Mouse (Mus musculus) liver, adult 2 months (tissue): ENCODE results near the gene Tm9sf1. TPM values are rescaled to one million over a fixed set of nuclear protein-coding genes. Genes with fewer than 3 reads are reported as not detected.

Experiments used
- DNase-seq: peaks from one replicate; pipeline ENCODE4 v3.0.0-alpha.2; 2011; ENCODE audit warnings: low read depth, low spot score; ENCODE audit errors: extremely low read depth
- H3K27ac ChIP-seq: fragments of 200-500 bp; replicated peaks from 2 replicates; pipeline ENCODE4 v1.5.1; 2012; ENCODE audit warnings: low read depth, mild to moderate bottlenecking, control low read depth, inconsistent platforms, low read length; ENCODE audit not compliant: insufficient read depth
- H3K27me3 ChIP-seq: fragments of 200-500 bp; 2 replicates; pipeline ENCODE4 v1.6.1; 2012; ENCODE audit warnings: mild to moderate bottlenecking, moderate library complexity, low read length, inconsistent platforms; ENCODE audit not compliant: control insufficient read depth, insufficient read depth
- H3K36me3 ChIP-seq: fragments of 200-500 bp; 2 replicates; pipeline ENCODE4 v1.6.1; 2012; ENCODE audit warnings: low read length, inconsistent platforms; ENCODE audit not compliant: control insufficient read depth, insufficient read depth
- H3K4me1 ChIP-seq: fragments of 200-500 bp; 2 replicates; pipeline ENCODE4 v1.6.1; 2011; ENCODE audit warnings: low read length; ENCODE audit not compliant: control insufficient read depth, insufficient read depth
- H3K4me3 ChIP-seq: fragments of 200-500 bp; 2 replicates; pipeline ENCODE4 v1.5.1; 2011; ENCODE audit warnings: low read depth, mild to moderate bottlenecking, control low read depth, low read length, moderate library complexity; ENCODE audit not compliant: insufficient read depth
- H3K79me2 ChIP-seq: fragments of 200-500 bp; 2 replicates; pipeline ENCODE4 v1.6.1; 2012; ENCODE audit warnings: inconsistent platforms, mild to moderate bottlenecking, low read length, moderate library complexity; ENCODE audit not compliant: control insufficient read depth, insufficient read depth
- H3K9ac ChIP-seq: fragments of 200-500 bp; 2 replicates; pipeline ENCODE4 v1.6.1; 2012; ENCODE audit warnings: low read depth, mild to moderate bottlenecking, control low read depth, inconsistent platforms, low read length
- CTCF ChIP-seq: fragments of 200-500 bp; IDR thresholded peaks from 2 replicates; pipeline ENCODE4 v1.5.1; 2011; ENCODE audit warnings: low read depth, low read length, control low read depth
- POLR2A ChIP-seq: fragments of 200-500 bp; IDR thresholded peaks from 2 replicates; pipeline ENCODE4 v1.6.1; 2011; ENCODE audit warnings: low read length, control low read depth; ENCODE audit not compliant: insufficient read depth; ENCODE audit errors: extremely low read depth
- WGBS: fragments of 180-500 bp; shearing (Covaris S2); methylation state at CpG from one replicate; pipeline ENCODE4 v1.1.7; 2018; 5-methylcytosine and 5-hydroxymethylcytosine counted together
- polyA plus RNA-seq: library from polyadenylated mRNA; depleted of rRNA; stranded (reverse); fragments of >200 nt; gene quantifications from 2 replicates; pipeline ENCODE4 v1.2.3, GENCODE M21; 2012; rRNA removed
- total RNA-seq: library from RNA; depleted of rRNA; stranded (reverse); fragments of >200 nt; gene quantifications from 2 replicates; pipeline ENCODE4 v1.2.3, GENCODE M21; 2014; rRNA removed

Tm9sf1 gene
- total and polyA plus RNA-seq, 2 experiments = 46.5 to 70.4 TPM

DNA sequence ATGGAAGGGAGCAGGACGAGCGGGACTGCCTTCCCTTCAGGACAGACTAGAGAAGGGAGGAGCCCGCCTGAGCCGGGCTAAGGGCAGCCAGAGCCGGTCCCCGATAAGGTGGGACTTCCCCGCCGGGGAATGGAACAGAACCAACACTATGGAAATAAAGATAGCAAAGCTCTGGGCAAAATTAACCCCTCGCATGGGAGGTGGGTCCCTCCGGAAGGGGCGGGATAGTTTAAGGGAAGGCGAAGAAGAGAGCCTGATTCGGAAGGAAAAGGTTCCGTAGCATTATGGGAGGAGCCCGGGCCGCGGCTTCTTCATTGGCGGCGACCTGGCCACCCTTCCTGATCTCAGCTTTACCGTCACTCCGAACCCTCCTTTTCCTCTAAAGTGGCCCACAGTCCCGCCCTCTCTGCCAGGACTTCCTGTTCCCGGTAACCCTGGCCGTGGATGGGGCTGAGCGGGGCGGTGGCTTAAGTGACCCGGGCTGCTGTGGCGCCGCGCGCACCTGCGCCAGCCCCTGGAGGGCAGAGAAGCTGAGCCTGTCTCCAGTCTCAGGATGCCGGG is 52.2 kb downstream of the Tm9sf1 start, which contains the start of gene Rnf31:
TSS of gene Rnf31 (plus strand) at position 378 of the 561 bp plus-strand sequence.
- H3K4me3 ChIP-seq = peak within 1 kb of the TSS; percentile 86
- H3K27me3 ChIP-seq = no peaks in the 10 kb centered on the region
- WGBS = under 1% methylated on average over 33 of the region's 33 CpGs
- peaks cover 16% of the 10 kb centered on the region; the same call in 1 of the 2 replicates for H3K79me2 ChIP-seq
- peak within 1 kb of the TSS; percentile 98 for H3K27ac ChIP-seq
- DNase-seq = peak; percentile 95
- H3K4me1 ChIP-seq = peaks cover 8% of the 10 kb centered on the region
- TF ChIP-seq CTCF (no peak), POLR2A (peak; percentile 79)
- peaks cover 16% of the 10 kb centered on the region for H3K36me3 ChIP-seq
- H3K9ac ChIP-seq = peak within 1 kb of the TSS; percentile 89

DNA sequence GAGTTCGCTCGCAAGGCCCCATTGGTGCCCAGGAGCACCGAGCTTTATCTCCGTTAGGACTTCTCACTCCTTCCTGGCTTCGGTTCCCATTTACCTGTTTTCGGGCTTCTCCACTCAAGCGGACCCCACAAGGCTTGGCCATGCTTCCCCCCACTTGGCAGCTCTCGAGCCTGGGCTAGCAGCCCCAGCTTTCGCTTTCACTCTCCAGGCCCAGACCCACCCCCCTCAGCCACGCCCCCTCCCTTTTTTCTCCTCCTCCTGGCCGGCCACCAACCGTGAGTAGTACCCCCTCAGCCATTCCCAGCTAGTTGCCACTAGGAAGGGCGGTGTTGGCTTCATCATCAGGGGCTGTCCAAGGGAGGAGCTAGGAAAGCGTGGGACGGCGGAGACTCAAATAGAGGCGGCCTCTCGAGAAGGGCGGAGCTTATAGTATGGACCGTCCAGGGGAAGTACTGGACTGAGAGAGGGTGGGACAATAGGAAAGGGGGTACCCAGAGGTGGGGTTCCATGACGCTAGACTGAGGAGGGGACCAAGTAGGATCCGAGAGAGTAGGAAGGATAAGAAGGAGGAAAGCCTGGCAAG is 52.8 kb downstream of the Tm9sf1 start, which contains the start of gene Psme2:
TSS of gene Psme2 (minus strand) at position 366 of the 583 bp plus-strand sequence.
- under 1% methylated on average over 22 of the region's 22 CpGs for WGBS
- 0 out of 2 replicates have a peak, but pooled peaks have one; percentile 39 for TF ChIP-seq POLR2A
- no peak for TF ChIP-seq CTCF
- Histone ChIP-seq H3K4me3 (peak within 1 kb of the TSS; percentile 86), H3K9ac (peak within 1 kb of the TSS; percentile 89), H3K4me1 (peaks cover 13% of the 10 kb centered on the region), H3K36me3 (peaks cover 16% of the 10 kb centered on the region), H3K27ac (peak within 1 kb of the TSS; percentile 98), H3K27me3 (no peaks in the 10 kb centered on the region), H3K79me2 (peaks cover 16% of the 10 kb centered on the region; the same call in 1 of the 2 replicates)
- DNase-seq = peak; percentile 96

DNA sequence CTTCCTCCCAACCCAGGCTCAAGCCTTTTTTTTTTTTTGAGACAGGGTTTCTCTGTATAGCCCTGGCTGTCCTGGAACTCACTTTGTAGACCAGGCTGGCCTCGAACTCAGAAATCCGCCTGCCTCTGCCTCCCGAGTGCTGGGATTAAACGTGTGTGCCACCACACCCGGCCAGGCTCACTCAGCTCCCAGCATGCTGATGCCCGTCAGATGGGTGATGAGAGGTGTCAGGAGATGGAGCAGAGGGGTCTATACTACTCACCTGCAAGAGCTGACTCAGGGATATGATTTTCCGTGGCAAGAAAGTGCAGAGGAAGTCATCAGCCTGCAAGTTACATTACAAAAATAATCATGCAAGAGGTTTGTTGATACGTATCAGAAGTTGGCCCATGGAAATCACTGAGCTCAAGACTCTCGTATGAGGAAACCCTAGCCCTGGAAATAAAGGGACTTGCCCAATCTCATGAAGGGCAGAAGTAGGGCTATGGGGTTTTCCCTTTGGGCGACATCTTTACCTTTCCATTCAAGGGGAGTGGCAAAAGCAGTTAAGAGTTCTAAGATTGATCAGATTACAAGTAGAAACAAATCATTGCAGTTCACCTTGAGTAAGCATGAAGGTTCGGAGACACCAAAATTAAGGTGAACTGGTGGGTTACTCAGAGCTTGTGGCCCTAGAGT is 53.7 kb downstream of the Tm9sf1 start:
- Histone ChIP-seq H3K79me2 (peaks cover 12% of the 10 kb centered on the region; the same call in 1 of the 2 replicates), H3K4me3 (peak overlapping the region; percentile 84), H3K9ac (peak overlapping the region; percentile 84), H3K4me1 (peaks cover 15% of the 10 kb centered on the region), H3K27ac (peak overlapping the region; percentile 75), H3K36me3 (peaks cover 11% of the 10 kb centered on the region), H3K27me3 (no peaks in the 10 kb centered on the region)
- WGBS = 62% methylated on average over 11 of the region's 11 CpGs
- no peak for DNase-seq
- TF ChIP-seq CTCF (no peak), POLR2A (no peak)

DNA sequence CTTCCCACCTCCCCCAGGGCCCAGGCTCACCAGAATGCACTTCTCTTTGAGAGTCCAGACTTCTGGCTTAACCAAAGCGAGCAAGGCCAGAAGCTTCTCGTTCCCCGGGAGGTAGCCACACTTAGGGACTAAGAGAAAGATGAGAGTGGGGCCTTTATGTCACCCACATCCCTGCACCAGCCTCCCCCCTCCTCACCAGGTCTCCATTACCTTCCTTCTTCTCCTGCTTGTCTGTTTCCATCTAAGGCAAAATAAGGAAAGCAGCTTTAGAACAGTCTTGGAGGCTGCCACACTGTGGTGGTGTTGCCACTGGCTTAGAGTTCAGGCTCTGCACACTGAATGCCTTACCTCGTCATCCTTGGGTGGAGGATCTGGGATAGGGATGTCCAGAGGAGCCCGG is 54.3 kb downstream of the Tm9sf1 start:
- H3K27ac ChIP-seq = no peak overlapping the region
- H3K27me3 ChIP-seq = no peaks in the 10 kb centered on the region
- H3K9ac ChIP-seq = no peak overlapping the region
- DNase-seq = no peak
- TF ChIP-seq POLR2A = no peak
- no peak for TF ChIP-seq CTCF
- WGBS = 93% methylated on average over 5 of the region's 5 CpGs
- H3K79me2 ChIP-seq = peaks cover 10% of the 10 kb centered on the region; the same call in 1 of the 2 replicates
- peaks cover 15% of the 10 kb centered on the region for H3K4me1 ChIP-seq
- H3K4me3 ChIP-seq = no peak overlapping the region
- peaks cover 7% of the 10 kb centered on the region for H3K36me3 ChIP-seq

DNA sequence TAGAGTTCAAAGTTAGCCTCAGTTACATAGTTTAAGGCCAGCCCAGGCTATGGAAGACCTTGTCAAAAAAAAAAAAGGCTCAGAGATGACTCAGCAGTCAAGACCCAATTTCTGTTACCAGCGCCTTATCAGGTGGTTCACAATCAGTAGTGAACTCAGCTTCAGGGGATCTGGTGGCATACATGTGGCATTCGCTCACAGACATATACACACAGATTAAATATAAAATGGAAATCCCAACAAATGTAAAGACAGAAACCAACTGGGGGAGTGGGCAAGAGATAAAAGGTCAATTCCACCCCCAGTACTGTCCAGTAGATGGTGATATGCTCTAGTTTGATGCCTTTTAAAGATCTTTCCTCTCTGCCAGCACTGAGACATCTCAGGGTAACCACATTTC is 57.5 kb downstream of the Tm9sf1 start:
- Histone ChIP-seq H3K27ac (peak overlapping the region; percentile 52), H3K4me3 (no peak overlapping the region), H3K36me3 (peaks cover 10% of the 10 kb centered on the region), H3K4me1 (peaks cover 8% of the 10 kb centered on the region), H3K9ac (no peak overlapping the region), H3K79me2 (no peaks in the 10 kb centered on the region; the same call in 1 of the 2 replicates), H3K27me3 (no peaks in the 10 kb centered on the region)
- WGBS = 80% methylated on average over 2 of the region's 2 CpGs
- TF ChIP-seq POLR2A = no peak
- TF ChIP-seq CTCF = no peak
- DNase-seq = no peak

Other genes starting within 250 kb of the Tm9sf1 start
Only the 30 nearest of the 34 such genes appear.
- gene Dhrs4, start 165.0 kb downstream of the Tm9sf1 start, total RNA-seq = 103 and 111 TPM in 2 replicates
- 120 and 146 TPM in 2 replicates for gene Dhrs4, start 165.0 kb downstream of the Tm9sf1 start, polyA plus RNA-seq
- gene Carmil3, start 153.2 kb downstream of the Tm9sf1 start, total RNA-seq = 0.09 and 0.13 TPM in 2 replicates
- gene Carmil3, start 153.2 kb downstream of the Tm9sf1 start, polyA plus RNA-seq = 0.29 and 0.36 TPM in 2 replicates
- gene Cpne6, start 133.4 kb downstream of the Tm9sf1 start, total RNA-seq = not detected in 2 replicates
- gene Cpne6, start 133.4 kb downstream of the Tm9sf1 start, polyA plus RNA-seq = not detected in 2 replicates
- gene Nrl, start 118.8 kb downstream of the Tm9sf1 start, total RNA-seq = not detected in 2 replicates
- gene Nrl, start 118.8 kb downstream of the Tm9sf1 start, polyA plus RNA-seq = not detected in 2 replicates
- gene Pck2, start 103.5 kb downstream of the Tm9sf1 start, total RNA-seq = 1.2 and 3.2 TPM in 2 replicates
- 2.4 and 7.3 TPM in 2 replicates for gene Pck2, start 103.5 kb downstream of the Tm9sf1 start, polyA plus RNA-seq
- gene Dcaf11, start 83.8 kb downstream of the Tm9sf1 start, total RNA-seq = 305 and 330 TPM in 2 replicates
- gene Dcaf11, start 83.8 kb downstream of the Tm9sf1 start, polyA plus RNA-seq = 263 and 363 TPM in 2 replicates
- not detected in 2 replicates for gene A730061H03Rik, start 83.4 kb downstream of the Tm9sf1 start, total RNA-seq
- gene A730061H03Rik, start 83.4 kb downstream of the Tm9sf1 start, polyA plus RNA-seq = 0.42 and 0.62 TPM in 2 replicates
- gene Fitm1, start 68.2 kb downstream of the Tm9sf1 start, total RNA-seq = 3.8 and 7.5 TPM in 2 replicates
- 45.7 and 60.2 TPM in 2 replicates for gene Fitm1, start 68.2 kb downstream of the Tm9sf1 start, polyA plus RNA-seq
- gene Psme1, start 65.7 kb downstream of the Tm9sf1 start, total RNA-seq = 78.5 and 94.2 TPM in 2 replicates
- 46.9 and 59.9 TPM in 2 replicates for gene Psme1, start 65.7 kb downstream of the Tm9sf1 start, polyA plus RNA-seq
- gene Emc9, start 58.5 kb downstream of the Tm9sf1 start, total RNA-seq = 32.7 and 36.1 TPM in 2 replicates
- 46.8 and 57.2 TPM in 2 replicates for gene Emc9, start 58.5 kb downstream of the Tm9sf1 start, polyA plus RNA-seq
- 110 and 142 TPM in 2 replicates for gene Psme2, start 52.7 kb downstream of the Tm9sf1 start, total RNA-seq
- 55.9 and 56.9 TPM in 2 replicates for gene Psme2, start 52.7 kb downstream of the Tm9sf1 start, polyA plus RNA-seq
- gene Rnf31, start 52.1 kb downstream of the Tm9sf1 start, total RNA-seq = 4.9 and 8.0 TPM in 2 replicates
- gene Rnf31, start 52.1 kb downstream of the Tm9sf1 start, polyA plus RNA-seq = 15.4 and 20.4 TPM in 2 replicates
- gene Irf9, start 40.2 kb downstream of the Tm9sf1 start, total RNA-seq = 21.1 and 24.2 TPM in 2 replicates
- 36.8 and 45.0 TPM in 2 replicates for gene Irf9, start 40.2 kb downstream of the Tm9sf1 start, polyA plus RNA-seq
- gene Rec8, start 25.8 kb downstream of the Tm9sf1 start, total RNA-seq = 0.34 and 0.46 TPM in 2 replicates
- gene Rec8, start 25.8 kb downstream of the Tm9sf1 start, polyA plus RNA-seq = 0.54 and 2.3 TPM in 2 replicates
- gene Ipo4, start 7.8 kb downstream of the Tm9sf1 start, total RNA-seq = 16.8 and 32.6 TPM in 2 replicates
- 42.0 and 53.0 TPM in 2 replicates for gene Ipo4, start 7.8 kb downstream of the Tm9sf1 start, polyA plus RNA-seq
- gene Gm49378, start 5.9 kb downstream of the Tm9sf1 start, total RNA-seq = 1.1 and 2.1 TPM in 2 replicates
- gene Gm49378, start 5.9 kb downstream of the Tm9sf1 start, polyA plus RNA-seq = 7.0 and 7.9 TPM in 2 replicates
- gene Tssk4, start 6.4 kb upstream of the Tm9sf1 start, total RNA-seq = 0.09 and 0.47 TPM in 2 replicates
- gene Tssk4, start 6.4 kb upstream of the Tm9sf1 start, polyA plus RNA-seq = 0.18 and 0.24 TPM in 2 replicates
- gene Mdp1, start 16.7 kb upstream of the Tm9sf1 start, total RNA-seq = 10.1 and 10.3 TPM in 2 replicates
- 9.8 and 10.5 TPM in 2 replicates for gene Mdp1, start 16.7 kb upstream of the Tm9sf1 start, polyA plus RNA-seq
- gene Gmpr2, start 28.1 kb upstream of the Tm9sf1 start, total RNA-seq = 13.1 and 14.9 TPM in 2 replicates
- gene Gmpr2, start 28.1 kb upstream of the Tm9sf1 start, polyA plus RNA-seq = 9.9 and 11.6 TPM in 2 replicates
- gene Nedd8, start 28.3 kb upstream of the Tm9sf1 start, total RNA-seq = 94.7 and 99.4 TPM in 2 replicates
- gene Nedd8, start 28.3 kb upstream of the Tm9sf1 start, polyA plus RNA-seq = 209 and 225 TPM in 2 replicates
- gene Tinf2, start 38.0 kb upstream of the Tm9sf1 start, total RNA-seq = 7.7 and 8.5 TPM in 2 replicates
- gene Tinf2, start 38.0 kb upstream of the Tm9sf1 start, polyA plus RNA-seq = 8.1 and 8.2 TPM in 2 replicates
- gene Tgm1, start 70.1 kb upstream of the Tm9sf1 start, total RNA-seq = 7.9 and 8.4 TPM in 2 replicates
- 22.8 and 24.2 TPM in 2 replicates for gene Tgm1, start 70.1 kb upstream of the Tm9sf1 start, polyA plus RNA-seq
- 28.7 and 31.5 TPM in 2 replicates for gene Rabggta, start 78.5 kb upstream of the Tm9sf1 start, total RNA-seq
- gene Rabggta, start 78.5 kb upstream of the Tm9sf1 start, polyA plus RNA-seq = 64.0 and 65.1 TPM in 2 replicates
- 109 and 140 TPM in 2 replicates for gene Dhrs1, start 101.9 kb upstream of the Tm9sf1 start, total RNA-seq
- 263 and 286 TPM in 2 replicates for gene Dhrs1, start 101.9 kb upstream of the Tm9sf1 start, polyA plus RNA-seq
- gene Nop9, start 101.9 kb upstream of the Tm9sf1 start, total RNA-seq = 11.0 and 13.0 TPM in 2 replicates
- 11.8 and 15.1 TPM in 2 replicates for gene Nop9, start 101.9 kb upstream of the Tm9sf1 start, polyA plus RNA-seq
- 101 and 128 TPM in 2 replicates for gene Cideb, start 114.7 kb upstream of the Tm9sf1 start, total RNA-seq
- 483 and 586 TPM in 2 replicates for gene Cideb, start 114.7 kb upstream of the Tm9sf1 start, polyA plus RNA-seq
- 0.74 and 0.94 TPM in 2 replicates for gene Ltb4r2, start 117.6 kb upstream of the Tm9sf1 start, total RNA-seq
- 1.9 and 2.6 TPM in 2 replicates for gene Ltb4r2, start 117.6 kb upstream of the Tm9sf1 start, polyA plus RNA-seq
- gene Ltb4r1, start 122.2 kb upstream of the Tm9sf1 start, total RNA-seq = 0.28 and 0.34 TPM in 2 replicates
- gene Ltb4r1, start 122.2 kb upstream of the Tm9sf1 start, polyA plus RNA-seq = 0.80 and 1.4 TPM in 2 replicates
- gene Adcy4, start 140.3 kb upstream of the Tm9sf1 start, total RNA-seq = 2.4 and 3.6 TPM in 2 replicates
- 3.3 and 4.5 TPM in 2 replicates for gene Adcy4, start 140.3 kb upstream of the Tm9sf1 start, polyA plus RNA-seq
- gene Ripk3, start 145.1 kb upstream of the Tm9sf1 start, total RNA-seq = 0.94 and 1.8 TPM in 2 replicates
- 1.4 and 4.0 TPM in 2 replicates for gene Ripk3, start 145.1 kb upstream of the Tm9sf1 start, polyA plus RNA-seq